Mouse (Mus musculus) gastrocnemius, postnatal 36 days (tissue): ENCODE data around the gene Gm10972. TPM values are rescaled to one million over a fixed set of nuclear protein-coding genes. Genes with fewer than 3 reads are reported as not detected.
"Not testable (repeated sequence)": the region's sequence is repeated elsewhere in the genome, so short reads cannot be mapped to it uniquely, and the experiment has no call there.

Experiments used
- DNase-seq, 2 experiments: peaks; one replicate each; pipeline ENCODE4 v3.0.0; 2022
- intact Hi-C: fragments of 180-260 bp; cut with DNase I; formaldehyde crosslinking; loops from one replicate; pipeline ENCODE4 v1.15.1; 2025
- total RNA-seq, 2 experiments: library from RNA; stranded (reverse); gene quantifications; 2 replicates each; pipeline ENCODE4 v1.2.3; 2021

Gm10972 gene
- total RNA-seq, 2 experiments from 2014 or later: not detected

GRCm38 (mm10) chr3:94657852-94658739 is 15.2 kb downstream of the Gm10972 start:
- intact Hi-C loops: not testable (repeated sequence)

DNA sequence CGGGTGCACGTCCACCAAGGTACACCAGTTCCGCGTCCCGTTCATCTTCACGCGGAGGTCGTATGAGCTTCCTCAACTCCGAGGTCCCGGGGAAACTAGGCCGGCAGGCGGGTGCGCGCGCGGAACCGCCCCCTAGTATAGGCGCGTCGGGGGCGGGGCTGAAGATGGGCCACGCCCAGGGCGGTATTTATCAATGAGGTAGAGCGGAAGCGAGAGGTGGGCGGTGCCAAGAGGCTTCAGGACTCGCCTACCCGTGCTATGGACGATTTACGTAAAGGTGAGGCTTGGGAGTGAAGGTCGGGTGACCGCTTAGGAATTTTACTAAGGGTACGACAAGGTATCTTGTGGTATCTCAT is 15.8 kb downstream of the Gm10972 start, which contains the start of gene Tuft1:
Tuft1 (minus strand) TSS at position 133 of the 356 bp plus-strand sequence.
- intact Hi-C loops: not testable (repeated sequence)
- DNase-seq: peak; percentile 33 to 39

More at GRCm38 (mm10) chr3:94657852-94658739, 15.2 kb downstream of the Gm10972 start:
- not testable (repeated sequence) for DNase-seq

DNA sequence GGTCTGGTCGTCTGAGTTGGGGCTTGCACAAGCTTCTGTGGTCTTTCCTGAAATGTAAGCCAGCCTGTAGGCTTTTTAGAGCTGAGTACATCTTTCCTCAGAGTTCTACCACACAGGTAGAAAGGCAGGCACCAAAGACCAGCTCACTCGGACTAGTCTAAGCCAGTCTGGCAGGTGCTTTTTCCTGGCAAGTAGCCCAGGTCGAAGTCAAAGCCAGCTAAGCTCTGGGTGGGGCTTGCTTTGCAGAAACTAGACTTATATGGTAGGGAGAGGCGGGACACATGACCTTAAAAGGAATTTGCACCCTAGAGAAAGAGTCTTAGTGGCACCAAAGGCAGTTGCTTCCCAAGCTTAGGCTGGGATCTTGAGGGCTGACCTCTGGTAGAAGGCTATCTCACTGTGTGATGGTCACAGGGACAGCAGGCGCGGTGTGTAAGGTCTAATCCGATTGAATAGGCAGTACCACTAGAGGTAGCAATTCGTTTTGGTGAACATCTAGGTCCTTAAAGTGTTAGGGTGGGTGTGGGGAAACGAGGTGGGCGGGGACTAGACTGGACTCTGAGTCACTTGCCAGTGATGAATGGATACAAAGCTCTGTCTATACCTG is 16.3 kb downstream of the Gm10972 start:
- DNase-seq, intact Hi-C loops: not testable (repeated sequence)

DNA sequence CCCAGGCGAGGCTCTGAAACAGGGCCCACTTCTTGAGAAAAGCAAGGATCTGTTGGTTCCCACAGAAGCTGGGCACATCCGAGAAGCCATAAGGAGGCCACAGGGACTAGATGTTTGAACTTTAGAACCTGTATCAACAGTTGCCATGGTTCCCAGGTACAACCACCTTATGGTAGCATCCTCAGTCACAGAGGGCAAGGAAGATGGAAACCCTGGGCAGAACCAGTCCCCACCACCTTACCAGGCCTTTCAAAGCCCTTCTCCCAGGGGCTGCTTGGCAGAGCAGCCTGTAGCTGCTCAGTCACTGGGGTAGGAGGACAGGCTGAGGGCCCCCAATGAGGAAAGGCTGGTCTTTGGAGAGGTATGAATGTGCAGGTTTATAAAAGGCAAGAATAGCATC is 17.9 kb downstream of the Gm10972 start:
- DNase-seq, intact Hi-C loops: not testable (repeated sequence)

- DNase-seq, intact Hi-C loops: not testable (repeated sequence)
These were observed 22.3 kb downstream of the Gm10972 start for GRCm38 (mm10) chr3:94665060-94665802.

DNA sequence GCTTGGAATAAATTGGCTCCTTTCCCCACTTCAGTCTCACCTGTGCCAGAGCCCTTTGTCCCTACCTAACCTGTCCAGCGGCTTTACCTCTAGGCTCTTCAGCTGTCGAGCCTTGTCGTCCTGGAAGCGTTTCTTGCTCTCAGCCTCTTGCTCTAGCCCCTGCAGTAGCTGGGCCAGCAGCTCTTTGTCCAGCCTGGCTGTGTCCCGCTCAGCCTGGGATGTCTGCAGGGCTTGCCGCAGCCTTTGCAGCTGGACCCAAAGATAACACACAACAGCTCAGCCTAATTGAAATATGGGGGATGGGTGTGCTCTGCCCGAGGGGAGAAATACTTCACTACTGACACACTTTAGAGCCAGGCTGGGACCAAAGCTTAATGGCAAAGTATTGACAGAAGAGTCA is 23.0 kb downstream of the Gm10972 start:
- intact Hi-C loops, DNase-seq: not testable (repeated sequence)

GRCm38 (mm10) chr3:94675101-94675500 is 32.2 kb downstream of the Gm10972 start:
- DNase-seq, intact Hi-C loops: not testable (repeated sequence)

DNA sequence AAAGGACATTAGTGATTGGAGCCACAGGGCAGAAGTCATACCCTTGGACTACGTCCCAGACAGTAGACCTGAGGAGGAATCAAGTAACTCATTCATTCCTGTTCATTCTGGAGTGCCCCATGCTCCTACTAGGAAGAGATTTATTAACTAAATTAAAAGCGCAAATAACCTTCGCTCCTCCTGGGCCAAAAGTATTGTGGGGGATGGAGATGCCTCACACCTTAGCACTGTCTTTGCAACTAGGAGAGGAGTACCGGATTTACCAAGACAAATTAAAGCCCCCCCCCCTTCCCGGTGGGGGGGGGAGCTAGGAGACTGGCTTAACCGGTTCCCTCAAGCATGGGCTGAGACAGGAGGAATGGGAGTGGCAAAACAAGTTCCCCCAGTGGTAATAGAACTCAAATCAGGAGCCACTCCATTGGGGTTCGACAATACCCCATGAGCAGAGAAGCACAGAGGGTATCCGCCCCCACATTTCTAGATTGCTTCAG is 36.5 kb downstream of the Gm10972 start:
- DNase-seq: no peak
- intact Hi-C loops: no loop called here

- DNase-seq, intact Hi-C loops: not testable (repeated sequence)
These were observed 37.1 kb downstream of the Gm10972 start for GRCm38 (mm10) chr3:94680032-94680431.

DNA sequence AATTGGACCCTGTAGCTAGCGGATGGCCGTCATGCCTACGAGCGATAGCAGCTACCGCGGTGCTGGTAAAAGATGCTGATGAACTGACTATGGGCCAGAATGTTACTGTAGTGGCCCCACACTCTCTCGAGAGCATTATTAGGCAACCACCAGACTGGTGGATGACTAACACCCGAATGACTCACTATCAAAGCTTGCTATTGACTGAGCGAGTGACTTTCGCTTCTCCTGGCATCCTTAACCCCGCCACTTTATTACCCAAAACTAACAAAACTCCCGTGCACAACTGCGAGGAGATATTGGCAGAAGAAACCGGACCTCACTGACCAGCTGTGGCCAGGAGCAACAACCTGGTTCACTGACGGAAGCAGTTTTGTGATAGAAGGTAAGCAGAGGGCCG is 37.9 kb downstream of the Gm10972 start:
- intact Hi-C loops: no loop called here
- no peak for DNase-seq

DNA sequence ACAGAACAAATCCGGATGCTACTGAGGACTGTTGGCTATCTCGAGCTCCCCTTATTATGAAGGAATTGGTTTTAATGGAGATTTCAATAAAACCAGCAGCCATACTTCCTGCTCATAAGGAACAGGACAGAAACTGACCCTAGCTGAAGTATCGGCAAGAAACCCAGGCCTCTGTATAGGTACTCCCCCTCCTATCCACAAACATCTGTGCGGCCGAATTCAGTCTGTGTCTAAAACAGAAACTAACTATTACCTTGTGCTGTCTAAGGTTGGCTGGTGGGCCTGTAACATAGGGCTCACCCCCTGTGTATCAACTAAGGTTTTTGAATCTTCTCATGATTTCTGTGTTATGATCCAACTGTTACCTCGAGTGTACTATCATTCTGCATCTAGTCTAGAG is 40.7 kb downstream of the Gm10972 start:
- no peak for DNase-seq
- intact Hi-C loops: no loop called here

- intact Hi-C loops, DNase-seq: not testable (repeated sequence)
These were observed 43.3 kb downstream of the Gm10972 start for GRCm38 (mm10) chr3:94685989-94686772.

DNA sequence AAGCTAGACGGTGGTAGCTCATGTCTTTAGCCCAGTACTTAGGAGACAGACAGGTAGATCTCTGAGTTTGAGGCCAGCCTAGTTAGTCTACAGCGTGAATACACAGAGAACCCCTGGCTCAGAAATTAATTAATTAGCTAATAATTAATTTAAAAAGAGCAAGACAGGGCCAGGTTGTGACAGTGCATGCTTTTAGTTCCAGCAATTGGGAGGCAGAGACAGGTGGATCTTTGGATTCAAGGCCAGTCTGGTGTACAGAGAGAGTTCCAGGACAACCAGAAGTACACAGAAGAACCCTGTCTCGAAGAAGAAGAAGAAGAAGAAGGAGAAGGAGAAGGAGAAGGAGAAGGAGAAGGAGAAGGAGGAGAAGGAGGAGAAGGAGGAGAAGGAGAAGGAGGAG is 45.8 kb downstream of the Gm10972 start:
- intact Hi-C loops: not testable (repeated sequence)

GRCm38 (mm10) chr3:94689195-94689594 is 46.3 kb downstream of the Gm10972 start:
- DNase-seq, intact Hi-C loops: not testable (repeated sequence)

More for the DNA sequence above, 45.8 kb downstream of the Gm10972 start:
- not testable (repeated sequence) for DNase-seq

- intact Hi-C loops, DNase-seq: not testable (repeated sequence)
These were observed 47.2 kb downstream of the Gm10972 start for GRCm38 (mm10) chr3:94690162-94690561.

GRCm38 (mm10) chr3:94690616-94691247 is 47.8 kb downstream of the Gm10972 start:
- no peak for DNase-seq
- intact Hi-C loops: no loop called here

DNA sequence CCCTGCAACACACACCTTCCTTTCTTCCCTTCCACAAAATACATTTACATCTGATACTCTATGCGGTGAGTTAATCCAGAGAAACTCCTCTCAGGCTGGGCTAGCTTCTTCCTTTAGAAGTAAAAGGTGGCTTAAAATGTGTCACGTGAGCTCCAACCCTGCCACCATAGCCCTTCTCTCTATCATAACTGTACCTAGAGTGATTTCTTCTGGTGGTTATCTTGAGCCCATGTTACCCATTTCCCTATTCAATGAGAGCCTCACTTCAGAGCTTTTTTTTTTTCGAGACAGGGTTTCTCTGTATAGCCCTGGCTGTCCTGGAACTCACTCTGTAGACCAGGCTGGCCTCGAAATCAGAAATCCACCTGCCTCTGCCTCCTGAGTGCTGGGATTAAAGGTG is 48.8 kb downstream of the Gm10972 start:
- intact Hi-C loops, DNase-seq: not testable (repeated sequence)
